Mouse (Mus musculus) left cerebral cortex, postnatal 25 days (tissue): ENCODE measurements at regions not wholly inside any gene's neighbourhood (a gene's known extent, or its start where the extent isn't known, plus 50 kb on each side); places are given as distances from the start of the nearest gene placed in this dataset.

Source experiments
- DNase-seq, 2 experiments: peaks; one replicate each; pipeline ENCODE4 v3.0.0; 2022; ENCODE audit warnings: low spot score in 2 of 2, mixed read lengths in 1 of 2
- intact Hi-C: fragments of 180-260 bp; cut with DNase I; formaldehyde crosslinking; loops from one replicate; pipeline ENCODE4 v1.15.1; 2025

DNA sequence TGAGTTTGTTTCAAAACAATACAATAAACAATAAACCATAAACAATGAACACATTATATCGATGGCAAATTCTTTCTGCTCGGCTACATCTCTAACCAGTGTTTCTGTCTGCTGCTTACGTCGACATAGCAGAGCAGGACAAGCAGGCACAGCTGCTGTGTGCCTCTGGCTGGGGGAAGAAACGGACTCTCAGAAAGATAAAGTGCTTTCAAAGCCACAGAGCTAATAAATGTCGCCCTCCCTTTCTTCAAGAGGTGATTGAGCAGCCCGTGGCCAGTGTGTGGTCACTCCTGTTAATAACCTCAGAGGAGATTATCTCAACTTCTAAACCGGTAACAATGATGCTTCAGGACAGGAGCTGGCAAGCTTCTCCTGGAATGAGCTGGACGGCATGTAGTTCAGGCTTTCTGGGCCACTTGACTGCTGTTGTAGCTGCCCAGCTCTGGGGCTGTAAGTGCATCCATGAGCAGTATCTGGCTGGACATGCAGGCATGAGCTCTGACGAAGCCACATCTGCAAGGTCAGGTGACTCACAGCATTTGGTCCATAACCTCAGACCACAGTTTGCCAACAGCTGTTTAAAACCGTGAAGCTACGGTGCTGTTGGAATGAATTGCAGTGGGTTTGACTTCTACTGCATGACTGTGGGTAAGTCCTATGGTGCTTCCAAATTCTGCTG, 55.6 kb downstream of the Evx1 start:
- intact Hi-C loops = no loop called here
- DNase-seq = no peak

GRCm38 (mm10) chr6:52370806-52371360, 57.6 kb downstream of the Evx1 start:
- no peak for DNase-seq
- intact Hi-C loops = no loop called here

DNA sequence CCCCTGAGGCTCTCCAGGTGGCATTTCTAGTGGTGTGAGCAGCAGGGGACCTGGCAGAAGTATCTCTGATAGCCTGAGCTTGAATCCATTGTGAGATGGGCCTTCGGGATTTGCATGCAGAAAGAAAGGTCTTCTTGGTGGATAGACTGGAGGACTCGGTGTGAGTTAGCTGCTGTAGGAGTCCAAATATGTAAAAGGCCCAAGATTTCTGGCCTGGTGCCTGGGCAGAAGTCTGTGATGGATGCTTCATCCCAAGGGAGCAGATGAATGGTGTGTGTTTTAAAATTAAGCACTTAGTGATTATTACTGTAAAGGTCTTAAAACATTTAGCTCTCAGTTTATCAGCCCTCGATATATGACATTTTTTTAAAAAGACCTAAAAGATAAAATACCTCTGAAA, 65.8 kb downstream of the Evx1 start:
- intact Hi-C loops = no loop called here
- no peak for DNase-seq

DNA sequence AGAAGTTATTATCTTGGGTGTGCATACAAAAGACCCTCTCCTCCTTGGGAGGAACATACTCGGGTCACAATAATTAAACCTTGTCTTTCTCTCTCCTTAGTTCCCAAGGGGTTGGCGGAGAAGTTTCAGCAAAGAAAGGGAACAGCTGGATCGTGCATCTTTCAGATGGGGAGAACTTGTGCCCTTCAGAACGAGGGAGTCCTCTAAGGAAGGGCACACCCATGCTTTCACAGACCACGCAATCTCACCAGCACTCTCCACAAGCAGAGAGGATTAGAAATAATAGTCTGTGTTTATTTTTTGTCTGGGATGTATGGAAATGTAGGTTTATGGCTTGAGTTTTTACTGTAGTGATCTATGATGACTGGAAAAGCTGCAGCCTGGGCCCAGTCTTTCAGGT, 66.3 kb downstream of the Evx1 start:
- intact Hi-C loops = no loop called here
- no peak for DNase-seq

DNA sequence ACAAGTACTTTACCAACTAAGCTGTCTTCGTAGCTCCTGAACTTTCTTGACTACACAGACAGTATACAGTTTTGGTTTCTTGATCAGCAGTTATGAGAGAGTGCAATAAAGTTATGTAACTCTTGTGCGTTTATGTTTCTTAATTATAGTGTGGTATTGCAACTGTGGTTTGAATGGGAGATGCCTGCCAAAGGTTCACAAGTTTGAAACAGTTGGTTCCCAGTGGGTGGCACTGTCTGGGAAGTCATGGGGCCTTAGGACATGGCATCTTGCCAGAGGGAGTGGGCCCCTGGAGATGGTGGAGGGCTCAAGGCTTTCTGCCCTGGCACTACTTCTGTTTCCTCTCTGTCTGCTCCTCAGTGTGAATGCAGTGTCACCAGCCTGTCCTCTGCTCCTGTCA, 71.7 kb downstream of the Evx1 start:
- intact Hi-C loops = no loop called here
- DNase-seq = no peak

- intact Hi-C loops = no loop called here
- DNase-seq = no peak
These were observed 88.1 kb downstream of the Evx1 start for GRCm38 (mm10) chr6:52401404-52401803.

DNA sequence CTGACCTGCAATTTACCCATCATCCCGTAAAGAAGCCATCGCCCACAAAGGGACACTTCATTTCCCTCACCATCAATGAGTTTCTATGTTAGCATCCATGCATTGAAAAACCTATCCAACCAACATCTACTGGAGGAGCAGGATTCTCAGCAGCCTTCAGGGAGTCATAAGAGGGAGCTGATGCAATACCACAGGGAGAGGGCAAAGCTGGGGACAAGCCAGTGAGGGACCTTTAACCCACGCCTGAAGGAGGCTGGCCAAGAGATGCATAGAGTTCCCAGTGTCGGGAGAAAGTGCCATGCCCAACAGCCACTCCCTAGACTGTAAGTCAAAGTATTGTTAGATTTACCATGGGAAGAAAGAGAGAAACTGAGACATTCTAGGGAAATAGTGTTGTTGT, 96.7 kb downstream of the Evx1 start:
- no peak for DNase-seq
- intact Hi-C loops = no loop called here

- intact Hi-C loops = no loop called here
- DNase-seq = no peak
These were observed 97.4 kb downstream of the Evx1 start for GRCm38 (mm10) chr6:52410711-52411110.

- no peak for DNase-seq
- intact Hi-C loops = no loop called here
These were observed 98.0 kb downstream of the Evx1 start for GRCm38 (mm10) chr6:52411302-52411701.

- no peak for DNase-seq
- intact Hi-C loops = no loop called here
These were observed 100.3 kb downstream of the Evx1 start for GRCm38 (mm10) chr6:52413639-52414038.

DNA sequence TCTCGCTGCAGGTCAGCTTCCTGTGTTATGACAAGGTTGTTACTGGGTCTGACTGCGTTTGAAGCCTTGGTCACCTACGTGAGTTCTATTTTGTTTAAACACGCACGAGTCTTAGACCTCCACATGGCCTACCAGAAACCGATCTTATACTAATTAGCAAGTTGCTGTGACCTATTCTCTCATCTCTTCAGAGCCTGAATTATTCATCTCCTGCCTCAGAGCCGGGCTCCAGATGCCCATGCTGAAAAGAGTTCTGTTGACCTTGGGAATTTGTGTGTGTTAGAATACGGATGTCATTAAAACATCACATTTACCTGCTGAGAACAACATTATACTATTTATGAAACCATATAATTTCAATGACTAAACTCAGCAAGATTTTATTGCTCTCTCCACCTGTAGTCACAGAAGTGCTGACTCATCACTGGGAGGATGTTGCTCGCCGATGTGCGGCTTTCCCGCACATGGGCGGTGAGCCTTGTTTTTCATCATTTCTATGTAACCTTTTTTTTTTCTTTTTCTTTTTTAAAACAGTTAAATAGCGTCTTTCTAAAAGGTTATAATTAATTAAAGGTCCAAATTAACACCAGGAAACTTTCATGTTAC, 102.1 kb downstream of the Evx1 start:
- no peak for DNase-seq
- intact Hi-C loops = no loop called here

- DNase-seq = no peak
- intact Hi-C loops = no loop called here
These were observed 103.2 kb downstream of the Evx1 start for GRCm38 (mm10) chr6:52416491-52416890.

DNA sequence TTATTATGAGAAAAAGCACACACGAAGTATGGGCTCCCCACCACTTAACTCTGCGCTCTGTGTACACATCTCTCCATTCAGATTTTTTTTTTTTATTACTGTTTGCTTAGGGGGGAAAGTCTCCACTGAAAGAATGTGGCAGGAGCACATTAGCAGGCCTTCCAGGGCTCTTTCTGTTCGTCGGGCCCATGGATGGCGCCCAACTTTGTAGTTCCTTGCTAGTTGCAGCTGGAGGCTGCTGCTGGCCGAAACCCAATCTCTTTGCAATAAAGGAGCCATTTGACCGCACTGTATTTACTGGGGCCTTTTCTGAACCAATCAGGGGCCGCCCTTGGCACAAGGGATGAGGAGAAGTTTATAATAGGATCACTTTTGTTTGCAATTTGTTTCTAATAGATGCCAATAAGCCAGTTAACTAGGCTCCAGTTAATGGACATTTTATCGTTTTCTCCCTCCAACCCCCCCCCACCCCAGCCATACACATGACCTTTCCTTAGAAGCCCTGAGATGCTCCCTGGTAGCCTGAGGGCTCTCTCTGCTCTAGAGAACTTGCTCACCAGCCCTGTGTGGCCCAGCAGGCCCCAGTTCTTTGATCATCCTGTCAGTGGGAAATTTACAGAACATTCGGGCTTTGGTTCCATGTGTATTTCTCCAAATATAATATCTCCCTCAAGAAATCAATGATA, 104.3 kb downstream of the Evx1 start:
- DNase-seq = peak in 1 of 2 experiments; percentile 6
- intact Hi-C loops = no loop called here

DNA sequence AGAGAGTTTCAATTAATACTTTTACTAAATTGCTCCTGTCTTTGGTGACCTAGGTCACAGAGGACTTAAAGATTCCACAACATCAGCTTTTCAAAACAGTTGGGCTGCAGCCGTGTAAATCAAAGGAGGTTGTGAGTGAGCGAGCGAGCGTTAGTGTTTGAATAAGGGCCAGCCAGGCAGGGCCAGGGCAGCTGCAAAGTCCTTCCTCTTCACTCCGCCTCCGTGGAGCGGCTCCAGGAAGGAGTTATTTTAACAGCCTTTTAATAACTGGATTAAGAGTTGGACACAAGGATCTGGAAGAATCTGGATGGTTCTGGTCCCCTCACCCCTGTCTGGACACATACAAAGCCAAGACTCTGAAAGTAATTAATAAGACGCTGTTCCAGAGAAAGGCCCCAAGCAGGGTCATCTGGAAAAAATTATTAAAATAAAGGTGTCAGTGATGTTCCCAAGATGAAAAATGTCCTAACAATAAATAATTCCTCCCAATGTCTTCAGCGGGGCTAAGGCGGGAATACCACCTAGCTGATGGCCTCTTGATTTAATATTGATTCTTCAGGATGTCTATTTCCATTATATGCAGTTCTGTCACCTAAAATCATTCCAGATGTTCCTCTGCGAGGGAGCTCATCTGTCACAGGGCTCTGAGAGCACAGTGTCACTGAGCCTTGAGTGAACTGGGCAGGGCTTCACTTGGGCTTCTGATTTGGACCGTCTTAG, 105.3 kb downstream of the Evx1 start:
- intact Hi-C loops = no loop called here
- DNase-seq = no peak

- intact Hi-C loops = no loop called here
- DNase-seq = no peak
These were observed 107.1 kb downstream of the Evx1 start for GRCm38 (mm10) chr6:52420276-52420970.

DNA sequence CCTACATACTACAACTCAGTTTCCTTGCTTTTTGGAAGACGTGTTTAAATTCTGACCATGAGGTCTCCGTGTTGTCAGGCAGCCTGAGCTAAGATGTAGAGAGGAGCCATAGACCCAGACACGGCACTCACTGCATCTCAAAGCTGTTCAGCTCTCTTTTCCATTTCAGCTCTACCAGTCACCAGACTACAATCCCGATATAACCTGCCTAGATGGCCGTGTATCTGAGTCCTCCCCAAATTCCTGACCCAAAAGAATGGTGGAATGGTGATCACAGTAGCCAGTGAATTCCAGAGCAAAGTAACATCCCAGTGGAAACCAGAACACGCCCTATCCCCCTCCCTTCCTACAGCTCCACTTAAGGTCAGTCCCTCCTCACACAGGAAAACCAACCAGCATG, 108.5 kb downstream of the Evx1 start:
- intact Hi-C loops = no loop called here
- DNase-seq = no peak

- intact Hi-C loops = no loop called here
- no peak for DNase-seq
These were observed 109.4 kb downstream of the Evx1 start for GRCm38 (mm10) chr6:52422686-52423085.

GRCm38 (mm10) chr6:52423581-52424107, 110.3 kb downstream of the Evx1 start:
- intact Hi-C loops = no loop called here
- no peak for DNase-seq

- DNase-seq = no peak
- intact Hi-C loops = no loop called here
These were observed 111.1 kb downstream of the Evx1 start for GRCm38 (mm10) chr6:52424440-52424839.

GRCm38 (mm10) chr6:52425082-52425481, 111.8 kb downstream of the Evx1 start:
- intact Hi-C loops = no loop called here
- DNase-seq = no peak
